Mouse (Mus musculus) midbrain, embryonic 12.5 days (tissue): ENCODE measurements around the gene Ptms. TPM values are rescaled to one million over a fixed set of nuclear protein-coding genes. Genes with fewer than 3 reads are reported as not detected.
A peak's percentile ranks its signal among the peaks of the same experiment; 100 is the strongest.

ENCODE experiments used
- ATAC-seq: fragments of 200-750 bp; cut with Nextera tagmentation; 2 replicates; pipeline ENCODE4 v1.8.0; 2017; ENCODE audit warnings: low read depth, moderate TSS enrichment, moderate library complexity; ENCODE audit not compliant: low FRiP score
- H3K27ac ChIP-seq: fragments of 300-500 bp; sonication (generic); replicated peaks from 2 replicates; pipeline ENCODE4 v1.5.1; 2016; ENCODE audit warnings: mild to moderate bottlenecking
- H3K27me3 ChIP-seq: fragments of 300-500 bp; sonication (generic); 2 replicates; pipeline ENCODE4 v1.6.1; 2016; ENCODE audit warnings: mild to moderate bottlenecking
- H3K36me3 ChIP-seq: fragments of 300-500 bp; sonication (generic); 2 replicates; pipeline ENCODE4 v1.6.1; 2016
- H3K4me1 ChIP-seq: fragments of 300-500 bp; sonication (generic); 2 replicates; pipeline ENCODE4 v1.6.1; 2016
- H3K4me2 ChIP-seq: fragments of 300-500 bp; sonication (generic); replicated peaks from 2 replicates; pipeline ENCODE4 v1.6.1; 2016; ENCODE audit warnings: mild to moderate bottlenecking, moderate library complexity
- H3K4me3 ChIP-seq: fragments of 300-500 bp; sonication (generic); 2 replicates; pipeline ENCODE4 v1.5.1; 2016; ENCODE audit warnings: mild to moderate bottlenecking
- H3K9ac ChIP-seq: fragments of 300-500 bp; sonication (generic); replicated peaks from 2 replicates; pipeline ENCODE4 v1.6.1; 2016; ENCODE audit warnings: mild to moderate bottlenecking, moderate library complexity
- H3K9me3 ChIP-seq: fragments of 300-500 bp; sonication (generic); 2 replicates; pipeline ENCODE4 v1.6.1; 2016; ENCODE audit warnings: mild to moderate bottlenecking
- whole genome bisulfite sequencing: fragments of 180-500 bp; shearing (Covaris S2); methylation state at CpG from one replicate; pipeline ENCODE4 v1.1.7; 2016; 5-methylcytosine and 5-hydroxymethylcytosine counted together
- polyA plus RNA-seq: library from polyadenylated mRNA; unstranded; fragments of >200 nt; fragmentation: Nextera tagmentation; extraction: Ambion mirVana; gene quantifications from 2 replicates; pipeline ENCODE4 v1.2.1, GENCODE M21; 2016

The Ptms gene
- polyA plus RNA-seq, 1 experiment from 2014 or later = 525 TPM

GRCm38 (mm10) chr6:124913721-124914285, 6.1 kb downstream of the Ptms start:
- H3K27me3 ChIP-seq = peaks cover 26% of the 10 kb centered on the region
- 51% methylated on average over 14 of the region's 14 CpGs for WGBS
- H3K4me1 ChIP-seq = peaks cover 58% of the 10 kb centered on the region
- H3K4me2 ChIP-seq = 0 out of 2 replicates have a peak overlapping the region, but pooled peaks have one; percentile 98
- peak overlapping the region; percentile 100 for H3K27ac ChIP-seq
- peak overlapping the region; percentile 99 for H3K9ac ChIP-seq
- peaks cover 28% of the 10 kb centered on the region for H3K36me3 ChIP-seq
- H3K9me3 ChIP-seq = no peaks in the 10 kb centered on the region
- peak overlapping the region; percentile 2; the same call in 1 of the 2 replicates for H3K4me3 ChIP-seq
- ATAC-seq = no peak

GRCm38 (mm10) chr6:124913214-124913613, 6.7 kb downstream of the Ptms start:
- Histone ChIP-seq H3K9me3 (no peaks in the 10 kb centered on the region), H3K4me1 (peaks cover 52% of the 10 kb centered on the region), H3K9ac (no peak overlapping the region), H3K4me2 (no peak overlapping the region), H3K27me3 (peaks cover 32% of the 10 kb centered on the region), H3K4me3 (no peak overlapping the region), H3K36me3 (peaks cover 28% of the 10 kb centered on the region), H3K27ac (peak overlapping the region; percentile 100)
- 67% methylated on average over 6 of the region's 6 CpGs for WGBS
- ATAC-seq = no peak

- H3K27me3 ChIP-seq = peaks cover 35% of the 10 kb centered on the region
Observed at GRCm38 (mm10) chr6:124911533-124912218, 8.2 kb downstream of the Ptms start, which contains the start of gene Lag3. Gene Lag3 (minus strand): TSS chr6:124911705.

GRCm38 (mm10) chr6:124910032-124910431, 9.9 kb downstream of the Ptms start:
- WGBS = 3% methylated on average over 29 of the region's 32 CpGs
- ATAC-seq = 0 out of 2 replicates have a peak, but pooled peaks have one; percentile 5
- Histone ChIP-seq H3K4me3 (no peak overlapping the region), H3K27me3 (peaks cover 35% of the 10 kb centered on the region), H3K9ac (peak overlapping the region; percentile 41), H3K27ac (no peak overlapping the region), H3K36me3 (peaks cover 27% of the 10 kb centered on the region), H3K4me2 (peak overlapping the region; percentile 32), H3K9me3 (no peaks in the 10 kb centered on the region), H3K4me1 (peaks cover 42% of the 10 kb centered on the region)

More at GRCm38 (mm10) chr6:124911533-124912218, 8.2 kb downstream of the Ptms start, which contains the start of gene Lag3:
- Histone ChIP-seq H3K4me1 (peaks cover 50% of the 10 kb centered on the region), H3K4me3 (no peak within 1 kb of the TSS), H3K4me2 (no peak within 1 kb of the TSS), H3K36me3 (peaks cover 28% of the 10 kb centered on the region), H3K9me3 (no peaks in the 10 kb centered on the region), H3K9ac (peak within 1 kb of the TSS; percentile 4; the same call in 1 of the 2 replicates), H3K27ac (0 out of 2 replicates have a peak within 1 kb of the TSS, but pooled peaks have one; percentile 3)
- 22% methylated on average over 11 of the region's 13 CpGs for WGBS
- ATAC-seq = no peak

- no peaks in the 10 kb centered on the region for H3K9me3 ChIP-seq
- 0 out of 2 replicates have a peak, but pooled peaks cover 4% of the 10 kb centered on the region for H3K36me3 ChIP-seq
- peaks cover 35% of the 10 kb centered on the region for H3K27me3 ChIP-seq
- H3K4me2 ChIP-seq = no peak overlapping the region
- no peak overlapping the region for H3K27ac ChIP-seq
- no peak overlapping the region for H3K9ac ChIP-seq
- H3K4me3 ChIP-seq = no peak overlapping the region
- peaks cover 44% of the 10 kb centered on the region for H3K4me1 ChIP-seq
- 85% methylated on average over 1 of the region's 1 CpGs for WGBS
- ATAC-seq = no peak
Observed at GRCm38 (mm10) chr6:124907767-124908166, 12.1 kb downstream of the Ptms start.

DNA sequence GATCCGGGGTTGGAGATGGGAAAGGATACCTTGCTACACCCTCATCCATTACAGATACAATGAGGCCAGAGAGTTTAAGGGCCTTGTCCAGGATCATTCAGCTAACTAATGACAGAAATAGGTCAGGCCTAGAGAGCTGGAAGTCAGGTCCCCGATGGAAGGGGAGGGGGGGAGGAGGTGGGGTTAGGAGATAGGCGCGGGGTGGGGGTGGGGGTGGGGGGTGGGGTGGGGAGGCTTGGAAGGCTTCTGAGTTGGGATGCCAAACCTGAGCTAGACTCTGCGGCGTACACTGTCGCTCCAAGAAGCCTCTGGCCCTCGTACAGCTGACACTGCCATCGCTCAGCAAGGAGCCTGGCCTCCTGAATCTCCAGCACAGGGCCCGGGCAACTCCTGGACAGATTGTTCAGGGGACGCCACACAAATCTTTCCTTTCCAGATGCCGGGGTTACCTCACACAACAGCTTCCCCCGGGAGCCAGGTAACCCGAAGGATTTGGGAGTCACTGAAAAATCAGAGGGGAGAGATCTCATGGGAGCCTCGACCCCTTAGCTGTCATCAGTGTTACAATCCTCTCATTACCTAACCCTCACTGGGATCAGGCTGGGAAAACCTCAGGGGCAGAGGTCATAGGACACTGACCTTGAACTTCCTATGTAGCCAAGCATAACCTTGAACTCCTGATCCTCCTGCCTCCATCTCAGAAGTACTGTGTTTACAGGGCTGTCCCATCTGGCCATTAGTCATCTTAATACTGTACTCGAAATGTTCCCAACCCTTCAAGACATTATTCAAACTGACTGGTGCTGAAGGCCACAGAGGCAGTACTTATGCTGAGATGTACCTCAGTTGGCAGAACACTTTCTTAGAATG, 14.7 kb downstream of the Ptms start:
- no peaks in the 10 kb centered on the region for H3K36me3 ChIP-seq
- peaks cover 32% of the 10 kb centered on the region for H3K4me1 ChIP-seq
- peak overlapping the region; percentile 80 for H3K9ac ChIP-seq
- peaks cover 22% of the 10 kb centered on the region for H3K27me3 ChIP-seq
- peak overlapping the region; percentile 71 for H3K4me2 ChIP-seq
- H3K4me3 ChIP-seq = peak overlapping the region; percentile 45
- peak overlapping the region; percentile 99 for H3K27ac ChIP-seq
- WGBS = 32% methylated on average over 13 of the region's 16 CpGs
- no peak for ATAC-seq
- no peaks in the 10 kb centered on the region for H3K9me3 ChIP-seq

GRCm38 (mm10) chr6:124904161-124904981, 15.5 kb downstream of the Ptms start:
- Histone ChIP-seq H3K27me3 (peaks cover 14% of the 10 kb centered on the region), H3K9me3 (no peaks in the 10 kb centered on the region), H3K36me3 (no peaks in the 10 kb centered on the region), H3K27ac (peak overlapping the region; percentile 99), H3K9ac (peak overlapping the region; percentile 80), H3K4me2 (peak overlapping the region; percentile 71), H3K4me3 (peak overlapping the region; percentile 45), H3K4me1 (peaks cover 26% of the 10 kb centered on the region)
- peak; percentile 57 for ATAC-seq
- 6% methylated on average over 24 of the region's 24 CpGs for WGBS

DNA sequence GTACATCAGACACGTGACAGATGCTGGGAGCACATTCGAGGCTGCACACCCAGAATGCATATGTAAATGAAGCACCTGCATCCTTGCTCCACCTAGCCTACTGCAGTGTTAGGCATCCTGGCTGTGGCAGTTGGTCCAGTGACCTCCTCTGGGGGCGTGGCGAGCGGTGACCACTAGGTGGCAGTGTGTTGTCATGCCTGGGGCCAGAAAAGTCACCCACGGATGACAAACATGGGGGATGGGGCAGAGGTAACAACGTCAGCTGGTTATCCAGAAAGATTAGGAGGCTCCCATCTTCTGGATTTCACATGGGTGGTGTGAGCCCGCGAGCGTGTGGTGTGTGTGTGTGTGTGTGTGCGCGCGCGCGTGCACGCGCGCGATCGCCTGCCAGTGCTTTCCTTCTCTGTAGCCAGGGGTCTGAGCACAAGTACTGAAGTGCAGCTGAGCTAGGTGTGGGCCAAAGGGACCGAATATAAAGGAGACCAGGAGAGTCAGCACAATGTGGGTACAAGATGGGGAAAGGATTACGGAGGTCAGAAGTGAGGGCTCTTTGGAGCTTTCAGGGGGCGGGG, 16.2 kb downstream of the Ptms start:
- Histone ChIP-seq H3K4me2 (peak overlapping the region; percentile 71), H3K4me1 (peaks cover 26% of the 10 kb centered on the region), H3K4me3 (peak overlapping the region; percentile 45), H3K27me3 (peaks cover 8% of the 10 kb centered on the region), H3K9ac (peak overlapping the region; percentile 80), H3K27ac (peak overlapping the region; percentile 99), H3K36me3 (no peaks in the 10 kb centered on the region), H3K9me3 (no peaks in the 10 kb centered on the region)
- peak; percentile 87 for ATAC-seq
- under 1% methylated on average over 23 of the region's 23 CpGs for WGBS

DNA sequence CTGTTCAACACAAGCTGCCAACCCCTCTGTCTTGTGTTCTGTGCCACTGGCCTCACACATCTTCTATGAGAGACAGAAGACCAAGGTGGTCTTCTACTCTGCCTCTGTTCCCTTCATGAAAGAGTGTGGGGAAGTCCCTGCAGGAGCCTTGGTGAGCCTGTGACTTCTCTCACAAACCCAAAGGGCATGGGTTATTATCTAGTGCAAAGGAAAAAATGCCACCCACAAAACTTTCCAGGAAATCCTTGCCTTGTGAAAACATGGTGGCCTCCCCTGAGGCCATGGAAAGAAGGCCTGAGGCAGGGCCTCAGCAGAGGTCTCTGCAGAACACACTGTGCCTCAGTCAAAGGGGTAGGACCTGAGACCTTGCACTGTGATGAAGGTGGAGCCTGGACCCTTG, 18.1 kb downstream of the Ptms start:
- no peak overlapping the region for H3K27ac ChIP-seq
- ATAC-seq = no peak
- H3K4me3 ChIP-seq = no peak overlapping the region
- no peaks in the 10 kb centered on the region for H3K36me3 ChIP-seq
- H3K9ac ChIP-seq = no peak overlapping the region
- H3K9me3 ChIP-seq = no peaks in the 10 kb centered on the region
- H3K27me3 ChIP-seq = no peaks in the 10 kb centered on the region
- H3K4me2 ChIP-seq = no peak overlapping the region
- peaks cover 26% of the 10 kb centered on the region for H3K4me1 ChIP-seq

- no peaks in the 10 kb centered on the region for H3K27me3 ChIP-seq
- no peak overlapping the region for H3K4me2 ChIP-seq
- peaks cover 26% of the 10 kb centered on the region for H3K4me1 ChIP-seq
- ATAC-seq = no peak
- no peaks in the 10 kb centered on the region for H3K36me3 ChIP-seq
- H3K27ac ChIP-seq = no peak overlapping the region
- 50% methylated on average over 10 of the region's 10 CpGs for WGBS
- H3K4me3 ChIP-seq = no peak overlapping the region
- H3K9me3 ChIP-seq = no peaks in the 10 kb centered on the region
- H3K9ac ChIP-seq = no peak overlapping the region
Observed at GRCm38 (mm10) chr6:124900801-124901480, 19.0 kb downstream of the Ptms start.
